In genomic region chr17:47061031-47061620, GRCm38 (mm10) we compare ENCODE assay signal across 32 mouse cellular contexts. TPM values are rescaled to one million over a fixed set of nuclear protein-coding genes. Genes with fewer than 3 reads are reported as not detected.
DNase-seq lines count a peak whose midpoint lies in the region; ATAC-seq and TF ChIP-seq lines count a peak whose summit lies in the region.
"Had no signal": no experiment of that assay in that cellular context is flagged by ENCODE, and none has a peak within 500 bp of the region (broad histone marks: within the 10 kb centered on the region; RNA-seq: fewer than 3 reads in every experiment).

No protein-coding gene starts in this region.

- no peaks in the 10 kb centered on the region for H3K4me1 ChIP-seq in heart, embryonic 11.5 days (ENCODE audit: control insufficient read depth, insufficient read depth, low read length)
- H3K4me1 ChIP-seq in liver, adult 2 months (ENCODE audit: control insufficient read depth, insufficient read depth, low read length), result peaks cover 11% of the 10 kb centered on the region
- no peaks in the 10 kb centered on the region for H3K4me1 ChIP-seq in liver, embryonic 11.5 days (replicated peaks; ENCODE audit: control insufficient read depth, insufficient read depth, low read length)
- peaks cover 18% of the 10 kb centered on the region for H3K4me1 ChIP-seq in kidney, embryonic 16.5 days (ENCODE audit: insufficient read depth, low read length)
- H3K4me1 ChIP-seq: embryonic facial prominence, embryonic 12.5 days; hindbrain, embryonic 13.5 days; limb, embryonic 10.5 days; neural tube, embryonic 15.5 days had no signal

- H3K79me2 ChIP-seq in liver, adult 2 months (ENCODE audit: control insufficient read depth, insufficient read depth, low read length), result no peaks in the 10 kb centered on the region

- no peaks in the 10 kb centered on the region; the same call in 1 of the 2 replicates for H3K9me3 ChIP-seq in heart, embryonic 11.5 days (replicated peaks; ENCODE audit: control insufficient read depth, low read length)
- H3K9me3 ChIP-seq in liver, embryonic 11.5 days (ENCODE audit: control insufficient read depth, low read length), result peaks cover 3% of the 10 kb centered on the region
- peaks cover 7% of the 10 kb centered on the region for H3K9me3 ChIP-seq in kidney, embryonic 16.5 days (ENCODE audit: low read length)
- H3K9me3 ChIP-seq: limb, embryonic 10.5 days; limb, embryonic 15.5 days; neural tube, embryonic 15.5 days had no signal

- H3K4me2 ChIP-seq in heart, embryonic 11.5 days, result no peak overlapping the region
- no peak overlapping the region for H3K4me2 ChIP-seq in liver, embryonic 11.5 days
- H3K4me2 ChIP-seq in kidney, embryonic 16.5 days (replicated peaks; ENCODE audit: low read depth, low read length), result no peak overlapping the region
- H3K4me2 ChIP-seq: embryonic facial prominence, embryonic 12.5 days; heart, embryonic 12.5 days; hindbrain, embryonic 13.5 days; limb, embryonic 15.5 days; neural tube, embryonic 15.5 days had no signal

- no peak for TF ChIP-seq POLR2A in liver, adult 2 months (IDR thresholded peaks at IDR 0.05; ENCODE audit: extremely low read depth, insufficient read depth, low read length)

- H3K27me3 ChIP-seq in heart, embryonic 11.5 days (ENCODE audit: control insufficient read depth, insufficient read depth, low read length), result no peaks in the 10 kb centered on the region
- H3K27me3 ChIP-seq in liver, adult 2 months (ENCODE audit: control insufficient read depth, insufficient read depth, low read length), result no peaks in the 10 kb centered on the region
- no peaks in the 10 kb centered on the region for H3K27me3 ChIP-seq in liver, embryonic 11.5 days (replicated peaks; ENCODE audit: control insufficient read depth, insufficient read depth, low read length)
- no peaks in the 10 kb centered on the region for H3K27me3 ChIP-seq in kidney, embryonic 16.5 days (ENCODE audit: insufficient read depth, low read length)
- H3K27me3 ChIP-seq: CH12.LX; embryonic facial prominence, embryonic 12.5 days; heart, embryonic 12.5 days; hindbrain, embryonic 13.5 days; limb, embryonic 15.5 days; neural tube, embryonic 15.5 days had no signal

- H3K27ac ChIP-seq in heart, embryonic 11.5 days (ENCODE audit: low read depth, low read length), result no peak overlapping the region
- no peak overlapping the region for H3K27ac ChIP-seq in liver, adult 2 months (replicated peaks; ENCODE audit: insufficient read depth, low read depth, low read length)
- H3K27ac ChIP-seq in liver, embryonic 11.5 days (ENCODE audit: low read depth, low read length), result no peak overlapping the region
- peak overlapping the region; percentile 60; the same call in 1 of the 2 replicates for H3K27ac ChIP-seq in kidney, embryonic 16.5 days (ENCODE audit: low read length)
- H3K27ac ChIP-seq: hindbrain, embryonic 13.5 days; limb, embryonic 10.5 days; limb, embryonic 15.5 days; neural tube, embryonic 15.5 days had no signal

- 80% methylated on average over 8 of the region's 8 CpGs for WGBS in heart, embryonic 11.5 days (ENCODE audit: insufficient replicate concordance)
- 24% methylated on average over 8 of the region's 8 CpGs for WGBS in liver, adult 2 months
- 74% methylated on average over 8 of the region's 8 CpGs for WGBS in liver, embryonic 11.5 days
- WGBS in kidney, embryonic 16.5 days, result 56% methylated on average over 8 of the region's 8 CpGs

- DNase-seq in heart, adult 11 months, result peak; percentile 54
- DNase-seq in liver, adult 2 months (ENCODE audit: extremely low read depth, low read depth, low spot score), result peak; percentile 77
- DNase-seq in liver, embryonic 11.5 days (ENCODE audit: low spot score), result no peak
- peak; percentile 62 for DNase-seq in yolk sac, embryonic 10.5 days (ENCODE audit: low spot score)
- DNase-seq in T-cell, adult 2 months (ENCODE audit: low spot score), result no peak
- DNase-seq in left cerebral cortex, adult 11 months (ENCODE audit: low spot score), result no peak
- DNase-seq: adrenal gland, postnatal 10 days; cerebellum, adult 8-10 months; cerebellum, postnatal 36 days; embryo, embryonic 11 days; gastrocnemius, postnatal 14 days; heart, adult 18-20 months; heart, postnatal 4 days; layer of hippocampus, postnatal 36 days; lung, embryonic 14.5 days; lung, postnatal 14 days; midbrain, embryonic 14.5 days; retina, postnatal 1 day; right cerebral cortex, postnatal 14 days; thymus, adult 18-20 months; thymus, postnatal 25 days had no signal

- ATAC-seq in heart, embryonic 11.5 days (replicated peaks; ENCODE audit: insufficient number of reproducible peaks, low FRiP score, low TSS enrichment), result no peak
- ATAC-seq in liver, embryonic 11.5 days (replicated peaks; ENCODE audit: low FRiP score), result no peak
- no peak for ATAC-seq in kidney, embryonic 16.5 days (ENCODE audit: low FRiP score, low TSS enrichment)
- ATAC-seq: forebrain, embryonic 14.5 days had no signal

- no peak for TF ChIP-seq CTCF in liver, adult 2 months (IDR thresholded peaks at IDR 0.05; ENCODE audit: low read depth, low read length)

- no peak overlapping the region for H3K4me3 ChIP-seq in heart, embryonic 11.5 days (ENCODE audit: low read depth, low read length)
- no peak overlapping the region for H3K4me3 ChIP-seq in liver, adult 2 months (ENCODE audit: insufficient read depth, low read depth, low read length)
- no peak overlapping the region for H3K4me3 ChIP-seq in liver, embryonic 11.5 days (ENCODE audit: low read depth, low read length)
- H3K4me3 ChIP-seq in kidney, embryonic 16.5 days (ENCODE audit: low read length), result no peak overlapping the region
- H3K4me3 ChIP-seq: embryonic facial prominence, embryonic 12.5 days; heart, embryonic 12.5 days; hindbrain, embryonic 13.5 days; limb, embryonic 10.5 days; limb, embryonic 15.5 days; neural tube, embryonic 15.5 days had no signal

- no peak overlapping the region for H3K9ac ChIP-seq in heart, embryonic 11.5 days (ENCODE audit: low read depth, low read length)
- no peak overlapping the region for H3K9ac ChIP-seq in liver, adult 2 months (ENCODE audit: low read depth, low read length)
- no peak overlapping the region for H3K9ac ChIP-seq in liver, embryonic 11.5 days (ENCODE audit: low read depth, low read length)
- no peak overlapping the region for H3K9ac ChIP-seq in kidney, embryonic 16.5 days (replicated peaks; ENCODE audit: low read length)
- H3K9ac ChIP-seq: embryonic facial prominence, embryonic 12.5 days; heart, embryonic 12.5 days; hindbrain, embryonic 13.5 days; limb, embryonic 15.5 days; lung, embryonic 14.5 days; neural tube, embryonic 15.5 days had no signal

- H3K36me3 ChIP-seq in heart, embryonic 11.5 days (ENCODE audit: control insufficient read depth, insufficient read depth, low read length), result no peaks in the 10 kb centered on the region
- H3K36me3 ChIP-seq in liver, adult 2 months (ENCODE audit: control insufficient read depth, insufficient read depth, low read length), result no peaks in the 10 kb centered on the region
- no peaks in the 10 kb centered on the region for H3K36me3 ChIP-seq in liver, embryonic 11.5 days (ENCODE audit: control insufficient read depth, insufficient read depth, low read length)
- H3K36me3 ChIP-seq in kidney, embryonic 16.5 days (ENCODE audit: insufficient read depth, low read length), result 0 out of 2 replicates have a peak, but pooled peaks cover 3% of the 10 kb centered on the region
- H3K36me3 ChIP-seq: embryonic facial prominence, embryonic 12.5 days; G1E; heart, embryonic 12.5 days; hindbrain, embryonic 13.5 days; limb, embryonic 10.5 days; limb, embryonic 15.5 days; neural tube, embryonic 15.5 days had no signal

RNA-seq across cellular contexts. Expression of gene Ubr2, which starts 50.8 kb away (rescaled TPM):
- polyA plus RNA-seq in heart, embryonic 11.5 days (2014; fragmentation: Nextera tagmentation; extraction: Ambion mirVana), result 17.9 and 18.2 TPM in 2 replicates
- 36.0 and 37.4 TPM in 2 replicates for total RNA-seq in liver, adult 2 months (2014; rRNA removed)
- 20.8 and 29.9 TPM in 2 replicates for polyA plus RNA-seq in liver, adult 2 months (2012; rRNA removed)
- polyA plus RNA-seq in liver, embryonic 11.5 days (2014; fragmentation: Nextera tagmentation; extraction: Ambion mirVana), result 19.1 and 20.7 TPM in 2 replicates
- 19.9 and 21.1 TPM in 2 replicates for polyA plus RNA-seq in kidney, embryonic 16.5 days (2015; fragmentation: Nextera tagmentation; extraction: Ambion mirVana)

Comparison
In these comparisons a context has a peak if more than half of its experiments do, and no peak if none do; other contexts are left out.
1. DNase-seq: peak in heart, adult 11 months (single experiment), liver, adult 2 months (single experiment) and yolk sac, embryonic 10.5 days (single experiment); none in liver, embryonic 11.5 days (single experiment), T-cell, adult 2 months (single experiment) and left cerebral cortex, adult 11 months (single experiment).